Mouse (Mus musculus): ENCODE measurements around the gene Wdr48.

GRCm38 (mm10) chr9:119973281-119973680 is 78.6 kb downstream of the Wdr48 start:
- TF ChIP-seq CTCF (IDR thresholded peaks at IDR 0.05; ENCODE audit: low read depth, low read length): no peak
- TF ChIP-seq POLR2A (IDR thresholded peaks at IDR 0.05; ENCODE audit: insufficient read depth, low read length): no peak
- no peak for TF ChIP-seq EP300 (IDR thresholded peaks at IDR 0.05; ENCODE audit: insufficient read depth, low read depth, low read length)

All from ES-Bruce4 (cell line).